Mouse (Mus musculus): ENCODE results near the gene Mgat5.

Gene Mgat5

GRCm38 (mm10) chr1:127338833-127339487, 134.1 kb downstream of the Mgat5 start:
- DNase-seq (ENCODE audit: low read depth, low spot score) = no peak

DNA sequence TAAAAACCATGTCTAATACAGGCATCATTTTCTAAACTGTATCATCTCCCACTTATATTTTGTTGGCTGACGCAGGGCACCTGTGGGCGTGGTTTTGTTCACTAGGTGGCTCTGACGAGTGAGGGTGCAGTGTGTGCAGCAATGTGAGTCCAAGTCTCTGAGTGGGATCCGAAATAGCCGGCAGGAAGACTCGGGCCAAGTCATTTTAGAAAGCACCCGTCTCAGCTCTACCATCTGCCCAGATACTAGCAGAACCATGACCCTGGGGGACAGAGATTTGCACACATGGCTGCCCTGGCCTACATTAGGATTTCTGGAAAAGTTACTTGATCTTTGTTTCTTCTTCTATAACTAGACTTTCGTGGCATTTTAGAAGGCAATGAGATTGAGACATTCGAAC, 135.5 kb downstream of the Mgat5 start:
- no peak for DNase-seq (ENCODE audit: low read depth, low spot score)

DNA sequence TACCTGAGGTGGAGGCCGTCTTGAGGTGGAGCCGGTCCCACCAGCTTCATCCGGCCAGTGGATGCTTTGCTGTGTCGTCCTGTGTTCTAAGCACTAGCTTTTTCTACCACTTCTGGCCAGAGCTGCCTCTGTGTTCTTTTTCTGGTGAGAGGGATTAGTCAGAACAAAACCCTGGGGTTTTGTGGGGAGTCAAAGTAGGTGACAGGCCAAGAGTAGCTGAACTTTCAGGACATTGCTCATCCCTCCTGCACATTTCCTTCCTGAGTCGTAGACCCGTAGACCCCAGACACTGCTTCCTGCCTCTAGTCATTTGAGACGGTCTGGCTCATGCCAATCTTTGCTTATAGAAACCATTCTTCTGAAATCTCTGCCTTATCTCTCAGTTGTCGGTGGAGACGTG, 140.1 kb downstream of the Mgat5 start:
- no peak for DNase-seq (ENCODE audit: low read depth, low spot score)

- DNase-seq (ENCODE audit: low read depth, low spot score) = no peak
Observed at GRCm38 (mm10) chr1:127346596-127347139, 141.9 kb downstream of the Mgat5 start.

DNA sequence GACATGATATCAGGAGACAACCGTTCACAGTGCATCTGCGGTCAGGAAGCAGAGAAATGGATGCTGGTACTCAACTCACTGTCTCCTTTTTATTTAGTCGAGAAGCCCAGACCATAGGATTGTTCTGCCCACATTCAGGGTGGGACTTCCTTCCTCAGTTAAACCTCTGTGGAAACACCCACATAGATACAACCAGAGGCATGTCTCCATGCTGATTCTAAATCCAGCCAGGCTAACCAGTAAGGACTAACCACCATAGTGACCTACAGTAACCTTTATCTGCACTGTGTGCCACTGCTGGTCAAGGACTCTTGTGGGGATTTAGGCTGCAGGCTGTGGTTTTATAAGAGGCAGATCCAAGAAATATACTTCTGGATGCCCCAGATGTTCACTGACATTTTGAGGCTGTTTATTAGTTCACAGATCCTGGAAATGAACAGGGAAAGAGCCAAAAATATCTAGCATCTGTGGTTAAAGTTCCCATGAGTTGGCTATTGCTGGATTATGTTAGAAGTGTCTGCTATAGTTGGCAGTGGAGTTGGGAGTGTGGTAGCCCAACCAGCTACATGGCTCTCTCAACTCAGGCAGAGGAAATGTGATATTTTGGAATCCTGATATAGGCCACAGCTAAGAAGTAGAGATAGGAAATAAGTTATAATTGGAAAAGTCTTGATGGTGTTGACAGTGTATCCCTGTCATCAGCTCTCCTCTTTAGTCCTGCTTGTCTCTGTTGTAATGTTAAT, 143.2 kb downstream of the Mgat5 start:
- no peak for DNase-seq (ENCODE audit: low read depth, low spot score)

DNA sequence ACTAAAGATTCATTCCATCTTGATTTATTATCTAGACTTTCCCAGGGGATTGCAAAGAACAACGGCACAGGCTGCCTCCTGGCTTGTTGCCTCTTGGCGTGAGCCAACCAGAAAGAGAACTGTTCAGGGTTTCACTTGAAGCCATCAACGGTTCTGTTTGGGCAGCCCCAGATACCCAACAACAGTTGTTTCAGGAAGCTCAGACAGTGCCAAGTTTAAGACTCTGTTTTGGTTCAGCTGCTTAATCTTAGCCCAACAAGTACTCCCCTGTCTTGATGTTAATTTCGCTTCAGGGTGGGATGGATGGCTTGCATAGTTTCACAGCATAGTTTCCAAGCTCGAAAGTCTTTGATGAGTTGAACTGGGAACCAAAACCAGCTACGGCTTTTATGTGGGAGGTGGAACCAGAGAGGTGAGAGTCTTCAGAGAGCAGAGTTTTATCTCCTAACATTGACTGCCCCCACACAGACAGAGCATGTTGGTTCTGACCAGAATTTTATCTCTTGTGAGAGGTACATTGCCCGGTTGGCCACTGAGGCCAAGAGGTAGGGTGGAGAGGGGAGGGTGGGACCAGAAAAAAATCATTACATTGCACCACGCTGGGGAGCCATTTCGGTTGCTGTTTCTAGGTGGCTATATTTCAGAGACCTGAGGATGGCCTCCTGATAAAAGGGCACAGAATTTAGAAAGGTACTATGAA, 144.0 kb downstream of the Mgat5 start:
- DNase-seq (ENCODE audit: low read depth, low spot score) = peak; percentile 29

- no peak for DNase-seq (ENCODE audit: low read depth, low spot score)
Observed at GRCm38 (mm10) chr1:127351380-127352057, 146.7 kb downstream of the Mgat5 start.

DNA sequence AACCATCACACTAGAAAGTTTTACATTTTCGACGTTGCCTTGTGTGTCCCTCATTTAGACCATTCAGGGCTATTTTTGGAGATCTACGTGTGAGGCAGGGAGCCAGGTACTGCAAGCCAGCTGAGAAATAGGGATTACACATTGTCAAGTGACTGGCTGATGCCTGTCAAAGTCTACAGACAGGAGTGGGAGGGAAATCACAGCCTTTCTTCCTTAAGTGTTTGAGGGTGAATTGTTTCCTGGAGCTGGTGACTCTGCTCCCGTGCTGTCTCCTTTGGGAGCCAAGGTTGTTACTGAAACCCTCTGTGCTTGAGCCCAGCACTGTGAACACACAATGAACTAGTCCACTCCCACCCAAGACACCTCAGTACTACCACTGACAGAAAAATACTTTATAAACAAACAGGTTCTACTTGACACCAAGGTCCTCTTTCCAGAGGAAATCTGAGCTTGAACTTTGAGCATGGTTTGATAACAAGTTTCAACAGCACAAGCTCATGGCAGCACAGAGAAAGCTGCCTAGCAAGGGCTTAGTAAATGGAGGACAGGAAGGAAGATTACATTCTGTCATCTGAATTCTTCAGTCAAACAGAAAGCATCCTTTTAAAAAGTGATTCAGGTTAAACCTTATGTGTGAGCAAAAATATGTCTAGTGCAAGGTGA, 147.4 kb downstream of the Mgat5 start:
- no peak for DNase-seq (ENCODE audit: low read depth, low spot score)

DNA sequence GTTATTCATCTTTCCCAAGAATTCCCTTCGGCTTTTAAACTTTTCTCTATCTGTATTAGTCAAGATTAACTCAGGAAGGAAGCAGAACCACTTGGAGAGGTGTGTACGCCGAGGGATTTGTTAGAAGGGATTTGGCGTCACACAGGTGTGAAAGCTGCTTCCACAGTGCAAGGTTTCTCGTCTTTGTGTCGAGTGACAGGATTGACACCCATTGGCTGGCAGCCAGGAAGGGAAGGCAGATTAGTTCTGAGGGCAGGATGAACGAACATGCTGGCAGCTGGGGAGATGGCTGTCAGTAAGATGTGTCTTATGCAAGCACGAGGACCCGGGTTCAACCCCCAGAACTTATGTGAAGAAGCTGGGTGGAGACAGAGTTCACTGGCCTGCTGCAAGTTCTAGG, 148.6 kb downstream of the Mgat5 start:
- no peak for DNase-seq (ENCODE audit: low read depth, low spot score)

GRCm38 (mm10) chr1:127354152-127354551, 149.3 kb downstream of the Mgat5 start:
- no peak for DNase-seq (ENCODE audit: low read depth, low spot score)

GRCm38 (mm10) chr1:127355034-127355433, 150.2 kb downstream of the Mgat5 start:
- no peak for DNase-seq (ENCODE audit: low read depth, low spot score)

DNA sequence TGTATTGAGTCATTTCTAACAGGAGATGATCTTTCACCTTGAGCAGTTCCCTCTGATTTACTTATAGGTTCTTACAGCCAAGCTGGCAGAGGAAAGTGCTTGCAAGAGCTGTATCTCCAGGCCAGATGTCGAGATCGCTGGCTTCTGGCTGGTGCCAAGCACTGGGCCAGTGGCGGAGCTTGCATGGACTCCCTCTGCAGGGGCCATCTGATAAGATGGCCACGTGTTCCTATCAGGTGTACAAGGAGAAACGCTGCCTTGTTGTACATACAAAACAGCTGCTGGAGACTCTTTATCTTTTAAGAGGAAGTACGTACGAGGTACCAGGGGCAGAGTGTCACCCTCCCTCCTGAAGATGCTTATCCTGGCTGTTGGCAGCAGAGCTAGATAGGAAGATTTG, 158.8 kb downstream of the Mgat5 start:
- no peak for DNase-seq (ENCODE audit: low read depth, low spot score)

- DNase-seq (ENCODE audit: low read depth, low spot score) = no peak
Observed at GRCm38 (mm10) chr1:127365706-127366105, 160.9 kb downstream of the Mgat5 start.

- DNase-seq (ENCODE audit: low read depth, low spot score) = no peak
Observed at GRCm38 (mm10) chr1:127366111-127366510, 161.3 kb downstream of the Mgat5 start.

GRCm38 (mm10) chr1:127368513-127368912, 163.7 kb downstream of the Mgat5 start:
- DNase-seq (ENCODE audit: low read depth, low spot score) = no peak

DNA sequence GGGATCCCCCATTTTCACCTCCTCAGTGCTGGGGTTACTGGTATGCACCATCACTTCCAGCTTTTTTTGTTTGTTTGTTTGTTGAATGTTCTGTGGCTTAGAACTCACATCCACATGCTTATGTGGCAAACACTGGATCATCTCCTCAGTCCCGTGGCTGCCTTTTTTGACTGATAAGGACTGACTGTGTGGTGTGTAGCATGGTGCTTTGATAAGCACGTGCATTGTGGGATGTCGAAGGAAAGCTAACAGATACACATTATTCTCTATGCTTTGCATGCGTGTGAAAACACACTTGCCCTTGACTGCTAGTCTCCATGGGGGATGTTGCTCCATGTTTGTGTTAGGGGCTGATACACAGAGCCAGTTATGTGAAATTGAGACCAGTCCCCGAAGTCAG, 164.7 kb downstream of the Mgat5 start:
- DNase-seq (ENCODE audit: low read depth, low spot score) = no peak

GRCm38 (mm10) chr1:127372096-127372495, 167.3 kb downstream of the Mgat5 start:
- no peak for DNase-seq (ENCODE audit: low read depth, low spot score)

- no peak for DNase-seq (ENCODE audit: low read depth, low spot score)
Observed at GRCm38 (mm10) chr1:127373559-127373958, 168.7 kb downstream of the Mgat5 start.

DNA sequence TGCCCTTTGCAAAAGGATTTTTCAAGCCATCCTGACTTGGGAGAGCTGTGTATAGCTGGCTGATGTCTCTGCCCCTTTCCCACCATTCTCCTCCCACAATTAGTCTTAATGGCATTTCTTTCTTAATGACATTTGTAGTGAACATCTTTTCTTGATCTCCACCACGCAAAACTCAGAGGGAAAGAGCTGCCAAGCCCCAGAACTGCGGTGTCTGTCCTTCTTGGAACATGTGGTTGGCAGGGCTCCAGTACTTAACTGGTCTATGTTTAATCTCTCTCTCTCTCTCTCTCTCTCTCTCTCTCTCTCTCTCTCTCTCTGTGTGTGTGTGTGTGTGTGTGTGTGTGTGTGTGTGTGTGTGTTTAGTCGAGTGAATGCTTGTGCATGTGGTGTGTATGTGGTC, 169.3 kb downstream of the Mgat5 start:
- DNase-seq (ENCODE audit: low read depth, low spot score) = no peak

DNA sequence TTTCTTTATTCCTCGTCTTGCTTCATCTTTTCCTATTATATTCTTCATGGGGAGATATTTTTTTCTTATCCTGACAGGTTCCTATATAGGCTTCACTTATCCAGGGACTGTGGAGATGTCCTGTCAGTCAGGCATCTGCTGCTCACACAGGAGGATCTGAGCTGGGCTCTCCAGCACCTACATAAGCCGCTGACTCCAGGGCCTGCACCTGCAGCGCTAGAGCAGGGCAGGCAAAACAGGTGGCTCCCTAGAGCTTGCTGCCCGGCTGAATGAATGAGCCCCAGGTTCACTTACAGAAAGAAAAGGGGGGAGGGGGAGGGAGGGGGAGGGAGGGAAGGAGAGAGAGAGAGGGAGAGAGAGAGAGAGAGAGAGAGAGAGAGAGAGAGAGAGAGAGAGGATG, 175.3 kb downstream of the Mgat5 start:
- DNase-seq (ENCODE audit: low read depth, low spot score) = no peak

- no peak for DNase-seq (ENCODE audit: low read depth, low spot score)
Observed at GRCm38 (mm10) chr1:127380749-127381501, 176.1 kb downstream of the Mgat5 start.

Data from ZHBTc4 (cell line).